Mouse (Mus musculus): ENCODE measurements around the gene Mcm10.

DNA sequence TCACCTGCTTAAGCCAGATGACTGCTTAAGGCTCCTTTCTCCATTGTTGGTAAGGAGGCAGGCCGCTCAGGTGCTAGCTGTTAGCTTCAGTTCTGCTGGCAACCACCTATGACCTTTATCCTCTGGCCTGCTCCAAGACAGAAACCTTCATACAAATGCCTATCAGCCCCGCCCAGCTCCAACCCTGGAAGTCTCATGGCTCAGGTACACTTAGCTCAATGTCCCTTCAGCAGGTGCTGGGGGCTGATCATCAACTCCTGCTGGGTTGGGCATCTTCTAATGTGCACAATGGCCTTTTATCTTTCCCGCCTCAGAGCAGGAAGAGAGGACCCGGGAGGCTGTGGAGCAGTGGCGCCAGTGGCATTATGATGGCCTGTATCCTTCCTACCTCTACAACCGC is 27.6 kb downstream of the Mcm10 start:
- TF ChIP-seq EP300 (IDR thresholded peaks at IDR 0.05; ENCODE audit: low read depth) (no peak), CTCF (IDR thresholded peaks at IDR 0.05; ENCODE audit: low read depth) (no peak)
